Mouse (Mus musculus) frontal cortex, postnatal 10 days (tissue): ENCODE measurements around the gene Lats2.

Experiments used
- DNase-seq, 2 experiments: peaks; one replicate each; pipeline ENCODE4 v3.0.0; 2022; ENCODE audit warnings: low spot score in 2 of 2, mixed read lengths in 1 of 2

The Lats2 gene

DNA sequence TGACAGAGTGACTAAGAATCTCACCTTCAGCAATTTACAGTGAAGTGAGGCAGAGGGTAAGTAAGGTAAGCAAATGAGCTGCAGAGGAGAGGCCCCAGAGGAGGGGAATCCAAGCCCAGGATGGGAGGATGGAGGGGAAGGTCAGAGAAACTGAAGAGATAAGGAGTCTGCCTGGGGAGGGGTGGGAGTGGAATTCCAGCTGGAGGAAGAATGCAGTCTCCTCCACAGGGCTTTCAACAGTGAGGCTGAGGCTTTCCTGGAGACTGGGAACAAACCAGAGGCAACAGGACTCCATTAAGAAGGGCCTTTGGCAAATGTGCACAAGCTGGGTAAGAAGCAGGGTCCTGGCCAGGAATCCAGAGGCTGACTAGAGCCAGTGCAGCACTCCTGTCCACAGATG, 21.1 kb downstream of the Lats2 start:
- no peak for DNase-seq

DNA sequence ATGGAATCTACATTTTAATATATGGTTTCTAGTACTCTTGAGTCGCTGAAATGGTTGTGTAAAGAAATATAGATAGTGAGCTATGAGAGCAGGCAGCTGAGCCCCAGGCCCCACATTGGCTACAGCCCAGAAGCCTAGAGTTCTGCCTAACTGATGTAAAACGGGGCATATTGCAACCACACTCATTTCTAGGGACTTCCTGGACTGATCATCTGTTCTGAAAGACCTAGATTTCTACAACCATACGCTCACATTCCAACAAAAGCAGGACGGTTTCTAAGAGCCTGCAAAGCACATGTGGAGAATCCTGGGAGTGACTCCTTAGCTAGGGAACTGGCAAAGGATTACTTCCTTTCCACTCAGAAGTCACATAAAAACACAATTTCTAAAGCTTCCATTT, 22.0 kb downstream of the Lats2 start:
- DNase-seq, result no peak

DNA sequence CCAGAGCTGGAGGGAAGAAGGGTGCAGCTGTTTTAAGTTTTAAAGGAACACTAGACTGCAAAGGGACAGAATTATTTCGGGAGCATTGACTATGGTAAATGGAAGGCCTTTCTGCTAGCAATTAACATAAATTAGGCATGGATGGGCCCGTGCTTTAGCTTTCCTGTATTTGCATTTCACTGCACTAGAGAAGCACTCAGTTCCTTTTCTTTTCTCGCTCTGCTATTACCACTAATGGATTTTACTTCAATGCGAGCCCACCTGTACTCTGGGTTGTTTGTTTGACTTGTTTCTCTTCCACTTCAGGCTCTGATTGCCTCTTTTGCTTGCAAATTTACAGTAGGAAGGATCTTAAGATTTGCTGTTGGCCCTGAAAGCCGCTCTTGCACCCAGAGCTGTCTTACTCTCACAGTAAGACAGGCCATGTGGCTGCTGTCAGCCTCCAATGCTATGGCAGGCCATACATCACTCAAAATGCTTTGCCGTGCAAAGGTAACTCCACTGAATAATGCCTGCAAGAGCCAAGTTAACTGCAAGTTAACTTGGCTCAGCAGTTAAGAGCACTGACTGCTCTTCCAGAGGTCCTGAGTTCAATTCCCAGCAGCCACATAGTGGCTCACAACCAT, 25.4 kb downstream of the Lats2 start:
- no peak for DNase-seq

DNA sequence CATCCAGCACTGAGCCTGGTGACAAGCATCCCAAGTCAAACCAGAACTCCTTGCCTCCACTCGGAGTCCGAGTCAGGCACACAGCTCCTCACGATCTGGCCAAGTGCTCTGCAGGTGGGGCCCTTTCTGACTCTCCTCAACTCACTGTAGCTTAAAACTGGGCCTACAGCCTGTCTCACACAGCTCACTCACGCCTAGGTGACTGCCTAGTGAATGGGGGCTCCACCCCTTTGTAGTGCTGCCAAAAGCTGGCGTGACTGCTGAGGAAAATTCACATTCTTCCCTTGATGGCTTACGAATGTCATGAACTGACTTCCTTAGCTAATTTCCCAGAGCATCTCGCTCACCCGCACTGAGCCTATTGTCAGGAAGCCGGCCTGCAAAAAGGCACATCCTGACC, 27.7 kb downstream of the Lats2 start:
- DNase-seq, result no peak

DNA sequence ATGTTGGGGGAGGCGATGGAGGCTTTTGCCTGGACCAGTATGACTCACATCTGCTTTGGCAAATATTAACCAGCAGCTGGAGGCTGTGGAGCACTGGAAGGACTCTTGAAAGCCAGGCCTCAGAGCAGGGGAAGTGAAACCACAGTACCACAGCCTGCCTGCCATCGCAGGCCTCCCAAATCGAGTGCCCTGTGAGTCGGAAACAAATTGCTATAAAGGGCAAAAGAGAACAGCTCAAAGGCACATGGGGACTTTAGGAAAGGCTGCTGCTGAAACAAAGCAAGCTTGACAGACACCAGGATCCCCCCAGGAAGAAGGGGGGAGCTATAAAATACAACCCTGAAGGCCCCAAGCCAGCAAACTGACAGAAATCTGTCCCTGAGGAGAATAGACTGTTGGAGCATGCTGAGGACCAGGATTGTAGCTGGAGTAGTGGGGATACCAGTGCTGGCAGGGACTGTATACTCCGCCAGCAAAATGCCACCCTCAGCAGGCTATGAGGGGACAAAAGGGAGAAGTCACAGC, 28.2 kb downstream of the Lats2 start:
- DNase-seq, result no peak

DNA sequence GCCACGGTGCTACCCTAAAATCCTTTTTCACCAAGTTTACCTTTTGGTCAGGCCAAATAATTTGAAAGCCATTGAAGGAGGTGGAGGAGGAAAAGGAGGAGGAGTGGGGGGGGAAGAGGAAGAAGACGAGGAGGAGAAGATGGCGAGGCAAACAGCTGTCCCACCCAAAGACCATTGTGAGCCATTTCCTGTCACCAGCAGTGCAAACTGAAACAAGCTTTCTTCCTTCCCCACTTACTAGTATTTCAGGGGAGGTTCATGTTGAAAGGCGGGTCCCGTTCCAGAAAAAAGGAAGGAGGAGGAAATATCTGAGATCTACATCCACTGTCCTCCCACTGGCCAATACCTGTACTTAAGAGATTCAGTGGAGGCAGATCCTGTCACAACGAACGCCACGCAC, 28.8 kb downstream of the Lats2 start:
- no peak for DNase-seq

DNA sequence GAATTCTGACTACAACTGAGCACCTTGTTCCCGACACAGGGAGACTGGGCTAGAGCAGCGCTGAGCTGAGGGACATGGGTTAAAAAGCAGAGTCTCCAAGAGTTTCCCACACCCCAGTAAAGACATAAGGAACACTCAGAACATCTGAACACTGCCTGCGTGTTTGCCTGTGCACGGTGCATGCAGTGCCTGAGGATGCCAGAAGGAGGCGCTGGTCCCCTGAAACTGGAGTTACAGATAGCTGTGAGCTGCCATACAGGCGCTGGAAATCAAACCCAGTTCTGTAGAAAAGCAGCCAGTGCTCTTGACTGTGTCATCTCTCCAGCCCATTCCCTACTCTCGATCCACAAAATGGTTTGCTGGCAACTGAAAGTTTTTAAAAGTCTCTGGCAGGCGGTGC, 32.0 kb downstream of the Lats2 start:
- no peak for DNase-seq

DNA sequence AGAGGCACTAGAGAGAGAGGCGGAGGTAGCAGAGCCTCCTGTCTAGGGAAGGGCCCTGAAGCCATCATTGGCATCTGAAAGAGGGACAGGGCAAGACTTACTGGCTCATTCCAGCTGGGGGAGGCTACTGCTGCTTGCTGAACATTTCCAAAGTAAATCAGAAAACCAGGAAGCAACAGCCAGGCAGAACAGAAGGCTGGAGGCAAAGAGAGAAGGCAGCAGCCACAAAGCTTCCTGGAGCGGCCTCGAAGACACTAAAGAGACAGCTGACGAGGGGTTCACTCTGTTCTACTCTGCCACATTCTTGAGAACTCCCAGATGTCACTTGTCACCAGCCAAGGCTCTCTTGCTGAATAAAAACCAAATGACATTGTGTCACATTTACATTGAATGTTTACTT, 33.7 kb downstream of the Lats2 start:
- DNase-seq, result no peak

DNA sequence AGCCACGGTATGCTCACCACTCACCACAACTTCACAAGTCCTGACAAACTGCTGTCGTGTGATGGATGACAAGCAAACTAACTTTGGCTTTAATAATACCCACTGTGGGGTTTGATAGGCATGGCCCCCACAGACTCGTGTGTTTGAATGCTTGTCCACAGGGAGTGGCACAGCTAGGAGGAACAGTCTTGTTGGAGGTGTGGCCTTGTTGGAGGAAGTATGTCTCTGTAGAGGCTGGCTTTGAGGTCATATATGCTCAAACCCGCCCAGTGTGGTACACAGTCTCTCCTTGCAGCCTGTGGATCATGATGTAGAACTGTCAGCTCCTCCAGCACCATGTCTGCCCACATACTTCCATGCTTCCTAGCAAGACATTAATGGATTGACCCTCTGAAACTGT, 39.9 kb downstream of the Lats2 start:
- DNase-seq, result no peak

DNA sequence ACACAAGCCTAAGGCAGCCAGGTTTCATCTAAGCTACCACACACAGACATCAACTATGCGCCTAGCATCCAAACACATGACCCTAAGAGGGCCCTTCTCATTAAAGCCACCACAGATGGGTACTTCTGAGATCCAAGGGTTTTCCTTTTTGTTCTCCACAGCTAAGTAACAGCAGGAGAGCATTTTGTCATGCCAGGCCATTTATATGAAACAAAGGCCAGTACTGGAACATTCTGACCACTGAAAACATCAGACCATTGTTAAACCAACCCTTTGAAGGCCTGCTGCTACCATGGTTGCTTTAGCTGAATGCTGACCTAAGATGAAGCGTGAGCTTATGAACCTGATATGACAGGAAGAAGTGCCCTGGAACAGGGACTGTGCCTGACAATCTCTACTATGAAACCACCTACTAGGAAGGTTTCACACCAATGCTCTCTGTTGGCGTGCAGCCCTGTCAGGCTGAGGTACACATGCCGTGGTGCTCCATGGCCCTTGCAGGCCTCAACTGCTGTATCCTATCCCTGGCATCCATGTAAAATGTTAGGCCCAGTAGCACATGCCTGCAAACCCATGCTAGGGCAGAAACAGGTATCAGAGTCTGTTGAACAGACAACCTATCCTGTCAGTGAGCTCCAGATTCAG, 41.5 kb downstream of the Lats2 start:
- no peak for DNase-seq

DNA sequence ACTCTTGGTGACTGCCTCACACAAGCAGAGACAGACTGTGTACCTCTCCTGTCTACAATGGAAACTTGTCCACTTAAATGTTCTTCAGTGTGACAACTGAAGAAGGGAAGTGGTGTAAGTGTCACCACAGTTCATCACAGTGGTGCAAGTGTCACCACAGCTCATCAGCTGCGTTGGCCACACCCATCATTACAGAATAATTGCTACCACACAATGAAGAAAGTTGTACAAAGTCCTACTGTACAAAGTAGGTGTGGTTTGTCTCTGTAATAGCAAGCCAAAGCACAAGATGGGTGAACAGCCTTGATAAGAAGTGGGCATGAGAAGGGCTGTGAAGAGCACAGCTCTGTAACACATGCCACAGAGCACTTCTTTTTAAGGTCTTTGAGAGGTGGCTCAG, 45.3 kb downstream of the Lats2 start:
- no peak for DNase-seq

DNA sequence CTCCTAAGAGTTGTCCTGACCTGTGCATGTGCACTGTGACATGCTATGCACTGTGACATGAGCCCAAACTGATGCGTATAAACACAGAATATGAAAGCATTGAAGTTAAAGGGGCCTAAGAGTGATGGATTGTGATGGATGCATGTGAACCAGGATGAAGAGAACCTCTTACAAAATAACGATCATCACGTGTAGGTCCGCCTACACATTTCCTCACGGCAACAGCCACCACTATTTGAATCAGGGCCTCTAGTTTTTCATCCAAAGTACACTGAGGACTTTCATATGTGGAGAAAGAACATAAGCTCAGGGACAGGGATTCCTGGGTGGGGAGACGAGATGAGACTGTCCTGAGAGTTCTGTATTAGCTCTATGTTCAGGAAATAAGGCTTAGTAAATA, 47.1 kb downstream of the Lats2 start:
- DNase-seq, result no peak

DNA sequence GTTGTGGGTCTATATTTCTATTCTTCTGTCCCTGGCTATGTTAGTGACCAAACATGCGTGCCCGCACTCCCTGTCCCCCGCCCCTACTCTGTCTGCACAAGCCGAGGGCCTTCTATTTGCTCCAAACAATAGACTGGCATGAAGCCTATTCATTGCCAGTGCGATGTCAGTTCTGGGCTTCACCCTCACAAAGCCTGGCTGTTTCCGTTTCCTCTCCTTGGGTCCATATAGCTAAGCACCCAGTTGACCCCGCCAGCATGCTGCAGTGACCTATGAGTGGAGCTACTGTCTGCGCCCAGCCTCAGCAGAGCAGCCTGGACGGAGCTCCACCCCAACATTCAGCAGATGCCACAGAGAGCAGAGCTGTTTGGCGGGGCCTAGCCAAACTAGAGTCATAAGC, 49.0 kb downstream of the Lats2 start:
- no peak for DNase-seq

DNA sequence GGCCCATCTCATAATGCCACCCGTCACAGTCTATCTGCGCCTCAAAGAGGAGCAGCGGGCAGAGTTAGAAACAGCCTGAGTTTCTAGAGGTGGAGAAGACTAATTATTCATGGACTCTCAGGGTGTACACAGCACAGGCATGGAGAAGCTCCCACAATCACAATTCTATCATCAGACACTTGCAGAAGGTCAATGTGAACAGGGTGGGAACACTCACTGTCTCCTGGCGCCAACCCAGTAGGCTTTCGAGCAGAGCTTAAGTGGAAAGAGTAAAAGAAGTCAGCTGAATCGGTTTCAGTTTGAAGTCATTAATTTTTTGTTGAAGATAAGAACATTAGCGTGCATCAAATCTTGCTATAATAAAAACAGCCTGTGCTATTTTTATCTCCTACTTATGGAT, 49.6 kb downstream of the Lats2 start:
- no peak for DNase-seq

DNA sequence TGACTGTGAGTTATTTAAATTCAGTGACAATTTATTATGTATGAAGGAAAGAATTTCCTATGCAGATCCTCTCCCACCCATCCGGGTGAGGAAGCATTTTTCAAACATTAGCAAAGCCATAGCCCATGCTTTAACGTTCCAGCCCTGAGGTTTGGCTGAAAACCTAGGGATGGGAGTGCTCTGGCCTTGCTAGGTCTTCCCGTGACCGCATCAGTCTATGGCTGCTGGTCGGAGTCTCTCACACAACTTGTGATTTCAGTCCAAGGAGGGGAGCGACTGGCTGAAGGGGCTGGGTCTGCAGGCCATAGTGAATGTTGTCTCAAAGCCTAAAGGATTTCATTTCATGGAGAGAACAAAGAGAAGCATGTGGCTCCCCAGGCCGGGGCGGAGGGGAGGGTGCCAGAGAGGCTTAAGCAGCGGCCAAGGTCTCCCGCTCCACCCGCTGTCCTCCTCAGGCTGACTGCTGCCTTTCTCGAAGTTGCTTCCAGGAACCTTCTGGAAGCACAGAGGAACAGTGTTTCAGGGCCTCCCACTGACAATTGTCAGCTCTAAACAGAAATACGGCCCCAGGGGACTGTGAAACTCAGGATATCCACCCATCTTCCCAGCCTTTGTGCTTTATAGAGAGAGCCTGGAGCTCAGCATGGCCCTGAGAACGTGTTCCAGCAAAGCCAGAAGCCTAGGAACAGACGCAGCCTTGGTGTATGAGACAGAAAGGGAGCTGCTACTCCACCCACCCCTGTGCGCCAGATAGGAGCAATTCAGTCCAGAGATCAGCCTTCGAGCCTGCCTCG, 50.9 kb downstream of the Lats2 start:
- DNase-seq, result no peak

DNA sequence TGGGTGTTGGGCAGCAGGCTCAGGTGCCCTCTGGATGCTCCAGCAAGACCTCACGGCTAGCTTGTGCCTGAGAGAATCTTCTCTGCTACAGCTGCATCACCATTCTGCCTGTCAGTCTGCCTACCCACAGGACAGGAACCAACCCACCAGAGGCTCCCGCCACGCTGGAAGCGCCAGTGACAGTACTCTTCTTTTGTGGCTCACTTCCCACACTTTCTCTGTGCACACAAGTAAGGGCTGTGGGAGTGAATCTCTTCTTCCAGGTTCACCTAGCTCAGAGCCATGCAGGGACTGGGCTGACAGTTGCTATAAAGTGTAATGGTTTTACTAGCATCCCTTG, 51.5 kb downstream of the Lats2 start:
- DNase-seq, result peak in 1 of 2 experiments; percentile 38

DNA sequence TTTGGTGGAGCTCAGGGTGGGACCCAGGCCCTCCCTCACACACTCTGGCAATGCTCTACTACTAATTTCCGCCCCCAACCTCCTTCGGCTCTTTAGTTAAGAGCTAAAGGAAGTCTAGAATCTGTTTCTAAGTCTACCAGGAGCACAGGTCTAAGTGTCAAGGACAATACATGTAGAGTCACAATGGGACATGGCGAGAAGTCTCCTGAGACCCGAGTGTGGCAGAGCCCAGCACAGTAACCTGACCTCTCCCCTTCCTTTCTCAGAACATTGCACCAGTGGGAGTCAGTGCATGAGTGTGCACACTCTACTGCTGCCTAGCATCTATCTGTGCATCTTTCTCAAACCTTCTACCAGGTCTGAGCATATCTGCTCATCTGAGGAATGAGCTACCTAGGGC, 52.4 kb downstream of the Lats2 start:
- DNase-seq, result no peak

DNA sequence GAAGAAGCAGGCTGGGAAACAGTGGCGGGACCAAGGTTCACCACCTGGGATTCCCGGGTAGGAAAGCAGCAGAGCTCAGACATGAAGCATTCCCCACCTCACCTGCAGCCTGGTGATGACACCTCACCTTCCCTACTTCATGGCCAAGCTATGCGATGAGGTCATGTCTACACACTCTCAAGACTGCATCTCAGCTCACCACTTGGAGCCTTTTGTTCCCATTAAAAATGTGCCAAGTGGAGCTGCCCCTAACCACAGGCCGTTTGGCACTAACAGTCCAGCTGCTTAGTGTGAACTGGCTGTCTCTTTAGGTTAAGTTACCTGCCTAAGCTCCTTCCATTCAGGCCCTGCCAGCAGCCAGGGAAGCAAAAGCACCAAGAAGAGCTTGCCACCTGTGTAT, 53.1 kb downstream of the Lats2 start:
- no peak for DNase-seq

DNA sequence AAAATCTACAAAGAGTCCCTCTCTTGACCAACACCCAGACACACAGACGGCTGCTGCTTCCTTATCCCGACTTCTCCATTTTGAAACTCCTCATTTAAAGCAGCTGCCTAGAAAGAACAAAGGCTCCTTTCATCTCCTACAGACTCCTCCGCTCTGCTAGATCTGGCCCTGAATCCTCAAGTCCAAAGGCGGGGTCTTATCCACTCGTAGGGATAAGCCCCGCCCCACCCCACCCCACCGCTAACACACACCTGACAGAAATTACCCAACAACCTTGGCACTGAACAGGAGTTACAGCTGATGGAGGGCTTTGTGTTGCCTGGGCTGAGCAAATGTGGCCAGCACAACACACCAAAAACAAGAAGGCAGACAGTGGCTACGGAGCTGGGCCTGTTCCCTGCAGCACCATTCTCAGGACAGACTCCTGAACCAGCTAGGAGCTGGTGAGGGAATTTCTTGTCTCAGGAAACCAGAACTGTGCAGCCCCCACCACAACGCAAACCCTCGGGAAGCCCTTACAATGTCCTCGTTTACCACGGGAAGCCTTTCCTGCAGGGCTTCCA, 56.2 kb downstream of the Lats2 start:
- DNase-seq, result no peak

DNA sequence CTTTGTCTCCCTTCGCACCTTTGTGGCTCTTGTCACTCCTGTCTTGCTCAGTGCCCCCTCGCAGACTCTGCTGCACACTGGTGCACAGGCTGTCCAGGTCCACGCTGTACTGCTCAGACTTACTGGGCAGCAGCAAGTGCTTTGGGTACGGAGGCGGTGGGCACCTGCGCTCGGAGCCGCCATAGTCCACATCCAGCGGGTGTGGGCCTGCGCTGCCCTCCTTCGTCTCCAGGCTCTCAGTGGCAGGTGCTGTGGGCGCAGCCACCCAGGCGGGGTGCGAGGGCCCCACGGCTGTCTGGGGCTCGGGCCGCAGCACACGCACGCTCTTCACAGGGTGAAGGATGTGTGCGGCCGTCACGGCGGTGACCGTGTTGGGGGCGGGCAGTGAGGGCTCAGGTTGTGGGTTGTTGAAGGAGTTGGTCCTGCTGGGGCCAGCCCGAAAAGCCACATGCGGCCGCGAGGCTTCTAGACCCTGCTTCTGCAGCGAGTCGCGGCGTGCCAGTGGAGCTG, 58.7 kb downstream of the Lats2 start:
- no peak for DNase-seq

DNA sequence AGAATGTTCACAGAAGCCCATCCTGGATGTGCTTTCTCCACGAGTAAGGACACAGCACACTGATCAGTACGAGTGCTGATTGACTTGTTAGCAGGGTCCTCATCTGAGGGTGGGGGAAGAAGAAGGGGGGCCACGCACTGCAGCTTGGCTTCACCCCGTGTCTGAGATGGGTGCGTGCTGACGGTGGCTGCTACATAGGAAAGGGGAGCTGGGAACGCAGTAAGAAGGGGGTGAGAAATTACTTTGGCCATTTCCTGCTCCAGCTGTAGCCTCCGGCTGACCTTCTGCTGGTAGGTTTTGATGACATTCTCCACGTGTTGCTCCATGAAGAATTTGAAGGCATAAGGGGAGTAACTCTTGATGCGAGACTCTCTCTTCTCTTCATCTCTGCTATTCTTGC, 59.2 kb downstream of the Lats2 start:
- DNase-seq, result no peak

DNA sequence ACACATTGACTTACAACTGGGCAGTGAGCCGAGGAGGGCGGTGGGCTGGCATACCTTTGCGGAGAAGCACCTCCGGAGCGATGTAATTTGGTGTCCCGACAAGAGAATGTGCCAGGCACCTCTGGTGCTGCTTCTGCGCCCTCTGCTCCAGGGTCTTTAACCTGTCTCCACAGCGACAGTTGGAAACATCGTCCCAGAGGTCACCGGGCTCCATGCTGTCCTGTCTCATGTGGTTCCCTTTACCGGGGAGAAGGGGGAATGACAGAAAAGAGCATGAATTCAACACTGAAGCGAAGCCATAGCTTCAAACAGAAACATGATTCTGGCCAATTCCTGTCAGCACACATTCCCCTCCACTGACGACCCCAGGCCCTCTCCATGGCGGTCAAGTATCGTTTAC, 62.1 kb downstream of the Lats2 start:
- DNase-seq, result no peak

DNA sequence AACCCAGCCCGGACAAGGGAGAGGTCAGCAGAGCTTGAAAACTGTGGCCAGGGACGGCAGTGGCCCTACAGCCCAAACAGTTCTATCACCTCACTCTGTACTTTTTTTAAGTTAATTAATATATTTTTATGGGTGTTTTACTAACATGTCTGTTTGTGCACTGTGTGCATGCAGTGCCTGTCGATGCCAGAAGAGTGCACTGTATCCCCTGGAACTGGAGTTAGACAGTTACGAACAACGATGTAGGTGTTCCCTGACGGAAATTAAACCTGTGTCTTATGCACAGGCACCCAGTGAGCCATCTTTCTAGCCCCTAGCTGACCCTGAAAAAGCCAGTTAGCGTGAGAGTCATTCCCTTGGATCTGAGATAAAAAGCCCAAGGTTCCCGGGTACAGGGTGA, 62.6 kb downstream of the Lats2 start:
- DNase-seq, result no peak
